In the genomic region with DNA sequence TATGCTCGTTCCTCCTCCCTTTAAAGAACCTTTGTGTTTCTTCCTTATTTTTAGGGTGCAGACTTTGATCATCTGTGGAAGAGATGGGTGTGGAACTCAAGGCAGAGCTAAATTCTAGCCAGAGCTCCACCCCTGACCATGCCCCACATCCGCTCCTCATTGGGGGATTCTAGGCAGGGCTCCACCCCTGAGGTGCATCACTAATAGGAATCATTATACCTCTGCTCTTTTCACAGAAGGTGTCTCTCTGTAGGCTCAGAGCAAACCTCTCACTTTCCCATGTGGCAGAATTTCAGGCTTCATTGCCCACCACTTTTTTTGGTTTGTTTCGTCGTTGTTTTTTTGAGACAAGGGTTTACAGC, we compare ENCODE assay signal across 8 mouse cellular contexts. TPM values are rescaled to one million over a fixed set of nuclear protein-coding genes. Genes with fewer than 3 reads are reported as not detected.
DNase-seq lines count a peak whose midpoint lies in the region; ATAC-seq and TF ChIP-seq lines count a peak whose summit lies in the region.

No protein-coding gene starts in this region.

- WGBS in liver, embryonic 12.5 days (ENCODE audit: insufficient replicate concordance): 60% methylated on average over 4 of the region's 4 CpGs

- H3K9ac ChIP-seq in liver, embryonic 12.5 days: peak overlapping the region; percentile 25; the same call in 1 of the 2 replicates

- peaks cover 76% of the 10 kb centered on the region for H3K4me1 ChIP-seq in liver, embryonic 12.5 days

- peak overlapping the region; percentile 68 for H3K4me3 ChIP-seq in gastrocnemius, adult 2 months
- H3K4me3 ChIP-seq in liver, embryonic 12.5 days: peak overlapping the region; percentile 44; the same call in 1 of the 2 replicates

- intact Hi-C loops in gastrocnemius, adult 2 months (cut with DNase I): loop anchor here (1.0 kb wide), 1 partner anchor 25 kb away; no protein-coding TSS in a partner anchor

- peak; percentile 43; the same call in 1 of the 2 replicates for ATAC-seq in liver, embryonic 12.5 days

- no peaks in the 10 kb centered on the region for H3K36me3 ChIP-seq in liver, embryonic 12.5 days

- no peaks in the 10 kb centered on the region for H3K27me3 ChIP-seq in liver, embryonic 12.5 days (replicated peaks)

- TF ChIP-seq CTCF in gastrocnemius, adult 2 months (IDR thresholded peaks at IDR 0.05): no peak

- H3K9me3 ChIP-seq in liver, embryonic 12.5 days (replicated peaks): no peaks in the 10 kb centered on the region

- peak overlapping the region; percentile 47 for H3K4me2 ChIP-seq in liver, embryonic 12.5 days

- no peak for DNase-seq in gastrocnemius, adult 2 months
- DNase-seq in gastrocnemius, postnatal 4 days (ENCODE audit: low spot score in 2 of 2): no peak
- peak; percentile 54 for DNase-seq in spleen, adult 12 weeks (ENCODE audit: low spot score)
- no peak for DNase-seq in spleen, postnatal 4 days (ENCODE audit: low spot score in 2 of 2)
- peak; percentile 56 for DNase-seq in thymus, postnatal 4 days
- DNase-seq in layer of hippocampus, adult 9-11 months: no peak
- DNase-seq in lung, postnatal 10 days: no peak

- H3K27ac ChIP-seq in gastrocnemius, adult 2 months: peak overlapping the region; percentile 83
- peak overlapping the region; percentile 88 for H3K27ac ChIP-seq in liver, embryonic 12.5 days

RNA-seq across cellular contexts. Expression of a gene that starts 2.0 kb away (rescaled TPM):
- total RNA-seq in gastrocnemius, adult 2 months (2021): 10 to 100 TPM; 34.7 to 40.0 TPM
- total RNA-seq in gastrocnemius, postnatal 4 days (2021): 10 to 100 TPM; 50.7 to 50.8 TPM
- 26.0 and 27.3 TPM in 2 replicates for polyA plus RNA-seq in liver, embryonic 12.5 days (2016; fragmentation: Nextera tagmentation; extraction: Ambion mirVana)

RNA-seq across cellular contexts. Expression of a gene that starts 19.1 kb away (rescaled TPM):
- 100 to 1,000 TPM; 253 TPM for total RNA-seq in gastrocnemius, adult 2 months (2021)
- total RNA-seq in gastrocnemius, postnatal 4 days (2021): 100 to 1,000 TPM; 170 to 176 TPM
- polyA plus RNA-seq in liver, embryonic 12.5 days (2016; fragmentation: Nextera tagmentation; extraction: Ambion mirVana): 124 and 125 TPM in 2 replicates

RNA-seq across cellular contexts. Expression of a gene that starts 36.2 kb away (rescaled TPM):
- total RNA-seq in gastrocnemius, adult 2 months (2021): 100 to 1,000 TPM; 101 to 105 TPM
- total RNA-seq in gastrocnemius, postnatal 4 days (2021): 100 to 1,000 TPM; 167 to 169 TPM
- polyA plus RNA-seq in liver, embryonic 12.5 days (2016; fragmentation: Nextera tagmentation; extraction: Ambion mirVana): 106 TPM in 2 replicates

RNA-seq across cellular contexts. Expression of a gene that starts 43.0 kb away (rescaled TPM):
- 1 to 10 TPM; 4.9 to 5.5 TPM for total RNA-seq in gastrocnemius, adult 2 months (2021)
- total RNA-seq in gastrocnemius, postnatal 4 days (2021): 10 to 100 TPM; 24.0 to 25.4 TPM
- 43.9 and 45.3 TPM in 2 replicates for polyA plus RNA-seq in liver, embryonic 12.5 days (2016; fragmentation: Nextera tagmentation; extraction: Ambion mirVana)

RNA-seq across cellular contexts. Expression of a gene that starts 43.2 kb away (rescaled TPM):
- total RNA-seq in gastrocnemius, adult 2 months (2021): 1 to 10 TPM; 2.6 to 3.0 TPM
- 1 to 10 TPM; 8.3 to 8.4 TPM for total RNA-seq in gastrocnemius, postnatal 4 days (2021)
- 10.1 and 10.6 TPM in 2 replicates for polyA plus RNA-seq in liver, embryonic 12.5 days (2016; fragmentation: Nextera tagmentation; extraction: Ambion mirVana)

Comparison
In these comparisons a context has a peak if more than half of its experiments do, and no peak if none do; other contexts are left out.
1. DNase-seq: peak in spleen, adult 12 weeks (single experiment) and thymus, postnatal 4 days (single experiment); none in gastrocnemius, adult 2 months (single experiment), gastrocnemius, postnatal 4 days (0 of 2), spleen, postnatal 4 days (0 of 2), layer of hippocampus, adult 9-11 months (single experiment) and lung, postnatal 10 days (single experiment).